Mouse (Mus musculus) kidney, adult 2 months (tissue): ENCODE measurements around the gene Scml4.

ENCODE experiments used
- CTCF ChIP-seq: fragments of 200-500 bp; conservative IDR thresholded peaks from 2 replicates; pipeline ENCODE4 v1.5.1; 2011; ENCODE audit warnings: low read depth, mild to moderate bottlenecking, control low read depth, low read length, moderate library complexity, mixed read lengths; ENCODE audit not compliant: insufficient read depth, insufficient read length
- POLR2A ChIP-seq: fragments of 200-500 bp; IDR thresholded peaks from one replicate; pipeline ENCODE4 v1.6.1; 2011; ENCODE audit warnings: low read depth, low read length, control low read depth

GRCm38 (mm10) chr10:42913196-42913595 is 53.0 kb downstream of the Scml4 start:
- TF ChIP-seq CTCF: no peak
- TF ChIP-seq POLR2A: no peak
